Mouse (Mus musculus): ENCODE measurements at regions not wholly inside any gene's neighbourhood (a gene's known extent, or its start where the extent isn't known, plus 50 kb on each side); places are given as distances from the start of the nearest gene placed in this dataset.

DNA sequence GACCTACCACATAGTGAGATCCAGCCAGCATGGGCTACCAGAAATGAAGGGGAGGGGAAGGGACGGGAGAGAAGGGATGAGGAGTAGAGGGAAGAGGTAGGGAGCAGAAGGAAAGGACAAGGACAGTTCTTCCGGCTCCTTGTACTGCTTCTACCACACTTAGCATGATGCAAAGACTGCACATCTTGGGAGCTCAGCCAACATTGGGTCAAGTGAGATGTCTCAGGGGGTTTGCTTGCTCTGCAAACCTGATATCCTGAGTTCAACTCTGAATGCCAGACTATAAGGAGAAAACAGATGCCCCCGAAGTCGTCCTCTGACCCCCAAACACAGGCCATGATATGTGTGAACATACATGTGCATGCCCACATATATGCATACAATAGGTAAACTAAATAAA is 188.4 kb upstream of the Zfp462 start:
- Histone ChIP-seq H3K9ac (no peak overlapping the region), H3K4me3 (ENCODE audit: low read depth, low read length) (no peak overlapping the region), H3K27me3 (ENCODE audit: insufficient read depth, low read length) (no peaks in the 10 kb centered on the region), H3K27ac (ENCODE audit: low read depth, low read length) (no peak overlapping the region), H3K9me3 (ENCODE audit: low read length) (no peaks in the 10 kb centered on the region), H3K36me3 (ENCODE audit: insufficient read depth) (no peaks in the 10 kb centered on the region), H3K4me2 (ENCODE audit: low read depth) (no peak overlapping the region), H3K4me1 (ENCODE audit: insufficient read depth) (no peaks in the 10 kb centered on the region)
- no peak for TF ChIP-seq CTCF (IDR thresholded peaks at IDR 0.05; ENCODE audit: low read depth)
- DNase-seq (no peak), ATAC-seq (no peak)
- 89% methylated on average over 4 of the region's 4 CpGs for WGBS

DNA sequence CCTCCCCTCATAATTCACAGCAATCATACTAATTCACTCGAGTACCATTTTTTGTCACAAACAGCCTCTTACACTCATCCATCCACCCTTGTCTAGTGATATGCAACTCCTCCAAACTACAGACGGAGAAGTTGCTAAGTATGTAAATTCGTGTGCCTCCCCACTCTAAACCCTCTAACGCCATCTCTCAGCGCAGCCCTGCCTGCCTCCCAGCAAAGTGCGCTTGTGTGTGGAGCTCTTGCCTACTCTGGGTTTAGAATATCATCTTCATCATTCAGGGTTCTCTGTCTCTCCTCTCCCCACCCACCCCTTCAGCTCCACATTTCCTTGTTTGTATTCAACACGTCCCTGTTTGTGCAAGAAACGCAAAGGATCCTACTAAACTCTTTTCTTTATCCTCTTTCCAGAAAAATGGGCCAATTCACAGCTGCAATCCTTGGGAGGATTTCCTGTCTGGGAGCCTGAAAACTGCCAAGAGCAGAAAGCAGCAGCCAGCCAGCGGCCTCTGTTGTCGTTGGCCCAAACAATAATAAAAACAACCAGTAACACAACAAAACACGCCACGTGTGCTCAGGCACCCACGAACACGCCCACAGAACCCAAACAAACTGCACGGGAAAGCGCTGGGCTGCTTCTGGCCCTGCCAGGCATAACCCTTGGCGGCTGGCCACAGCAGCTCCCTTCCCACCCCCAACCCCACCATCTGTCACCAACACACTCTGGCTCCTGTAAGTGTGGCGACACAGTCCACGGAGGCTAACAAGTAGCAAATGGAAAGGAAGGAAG is 186.9 kb upstream of the Zfp462 start:
- Histone ChIP-seq H3K9me3 (ENCODE audit: low read length) (no peaks in the 10 kb centered on the region), H3K36me3 (ENCODE audit: insufficient read depth) (no peaks in the 10 kb centered on the region), H3K27ac (ENCODE audit: low read depth, low read length) (peak overlapping the region; percentile 21; the same call in 1 of the 2 replicates), H3K4me3 (ENCODE audit: low read depth, low read length) (0 out of 2 replicates have a peak overlapping the region, but pooled peaks have one; percentile 9), H3K4me2 (ENCODE audit: low read depth) (peak overlapping the region; percentile 42), H3K9ac (peak overlapping the region; percentile 15; the same call in 1 of the 2 replicates), H3K4me1 (ENCODE audit: insufficient read depth) (no peaks in the 10 kb centered on the region), H3K27me3 (ENCODE audit: insufficient read depth, low read length) (no peaks in the 10 kb centered on the region)
- 18% methylated on average over 19 of the region's 19 CpGs for WGBS
- peak; percentile 16; the same call in 1 of the 2 replicates for TF ChIP-seq CTCF (IDR thresholded peaks at IDR 0.05; ENCODE audit: low read depth)
- DNase-seq (peak; percentile 75), ATAC-seq (peak; percentile 90)

DNA sequence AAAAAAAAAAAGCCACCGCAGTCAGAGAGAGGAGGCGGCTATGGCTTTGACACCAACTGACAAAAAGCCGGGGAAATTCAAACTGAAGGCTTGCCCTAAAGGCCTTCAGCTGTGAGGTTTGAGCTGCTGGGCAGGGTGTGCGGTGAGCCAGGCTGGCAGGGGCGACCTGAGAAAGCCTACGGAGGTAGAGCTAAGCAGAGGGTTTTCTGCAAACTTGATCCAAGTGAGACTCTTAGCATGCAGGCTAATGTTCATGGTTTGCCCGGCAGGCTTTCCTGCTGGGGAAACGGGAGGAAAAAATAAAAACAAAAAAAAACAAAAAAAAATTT is 186.4 kb upstream of the Zfp462 start:
- DNase-seq (no peak), ATAC-seq (no peak)
- peak overlapping the region; percentile 15; the same call in 1 of the 2 replicates for H3K9ac ChIP-seq
- 25% methylated on average over 8 of the region's 8 CpGs for WGBS
- no peaks in the 10 kb centered on the region for H3K36me3 ChIP-seq (ENCODE audit: insufficient read depth)
- TF ChIP-seq CTCF (IDR thresholded peaks at IDR 0.05; ENCODE audit: low read depth): no peak
- H3K4me3 ChIP-seq (ENCODE audit: low read depth, low read length): 0 out of 2 replicates have a peak overlapping the region, but pooled peaks have one; percentile 9
- H3K27me3 ChIP-seq (ENCODE audit: insufficient read depth, low read length): no peaks in the 10 kb centered on the region
- H3K9me3 ChIP-seq (ENCODE audit: low read length): no peaks in the 10 kb centered on the region
- no peaks in the 10 kb centered on the region for H3K4me1 ChIP-seq (ENCODE audit: insufficient read depth)
- peak overlapping the region; percentile 42 for H3K4me2 ChIP-seq (ENCODE audit: low read depth)
- no peak overlapping the region for H3K27ac ChIP-seq (ENCODE audit: low read depth, low read length)

DNA sequence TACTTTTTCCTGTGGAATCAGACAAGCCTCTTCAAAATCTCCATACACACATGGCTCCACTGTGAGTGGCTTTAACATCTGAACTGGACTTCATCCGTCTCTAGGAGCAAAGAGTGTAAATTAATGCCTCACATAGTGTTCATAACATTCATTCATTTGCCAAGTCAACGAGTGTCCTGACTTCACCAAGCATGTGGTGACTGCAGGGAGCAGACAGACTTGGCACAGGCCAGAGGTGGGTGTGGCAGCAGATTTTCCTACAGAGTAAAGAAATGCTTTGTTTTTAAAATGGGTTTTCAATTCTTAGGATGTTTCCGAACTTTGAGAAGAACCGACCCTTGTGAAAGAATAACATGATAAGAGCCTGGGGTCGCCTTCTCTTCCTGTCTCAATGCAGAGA is 183.6 kb upstream of the Zfp462 start:
- TF ChIP-seq CTCF (IDR thresholded peaks at IDR 0.05; ENCODE audit: low read depth): no peak
- H3K4me1 ChIP-seq (ENCODE audit: insufficient read depth): no peaks in the 10 kb centered on the region
- H3K36me3 ChIP-seq (ENCODE audit: insufficient read depth): no peaks in the 10 kb centered on the region
- no peaks in the 10 kb centered on the region for H3K27me3 ChIP-seq (ENCODE audit: insufficient read depth, low read length)
- 60% methylated on average over 5 of the region's 5 CpGs for WGBS
- no peak for DNase-seq
- H3K4me2 ChIP-seq (ENCODE audit: low read depth): no peak overlapping the region
- no peak for ATAC-seq
- no peak overlapping the region for H3K9ac ChIP-seq
- no peak overlapping the region for H3K27ac ChIP-seq (ENCODE audit: low read depth, low read length)
- H3K9me3 ChIP-seq (ENCODE audit: low read length): no peaks in the 10 kb centered on the region
- no peak overlapping the region for H3K4me3 ChIP-seq (ENCODE audit: low read depth, low read length)

DNA sequence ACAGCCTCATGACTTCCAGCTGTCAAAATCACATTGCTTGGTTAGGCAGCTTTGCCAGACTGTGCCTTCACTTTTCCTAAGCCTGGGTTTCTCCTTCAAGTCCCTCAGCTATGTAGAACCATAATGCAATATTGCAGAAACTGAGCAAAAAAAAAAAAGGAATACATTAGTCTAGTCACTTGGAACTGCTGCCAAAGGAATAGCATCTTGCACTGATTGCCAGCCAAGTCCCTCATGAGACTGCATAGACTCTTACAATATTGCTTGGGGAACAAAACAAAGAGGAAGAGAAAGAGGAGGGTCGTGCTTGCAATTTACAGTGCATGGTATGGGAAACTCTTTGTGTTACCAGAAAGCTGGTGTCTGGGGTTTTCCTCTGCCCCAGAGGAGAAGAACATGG is 179.8 kb upstream of the Zfp462 start:
- DNase-seq: peak; percentile 77
- ATAC-seq: peak; percentile 66
- Histone ChIP-seq H3K4me3 (ENCODE audit: low read depth, low read length) (no peak overlapping the region), H3K4me2 (ENCODE audit: low read depth) (no peak overlapping the region), H3K9ac (no peak overlapping the region), H3K27me3 (ENCODE audit: insufficient read depth, low read length) (no peaks in the 10 kb centered on the region), H3K36me3 (ENCODE audit: insufficient read depth) (no peaks in the 10 kb centered on the region), H3K27ac (ENCODE audit: low read depth, low read length) (no peak overlapping the region), H3K9me3 (ENCODE audit: low read length) (no peaks in the 10 kb centered on the region), H3K4me1 (ENCODE audit: insufficient read depth) (no peaks in the 10 kb centered on the region)
- WGBS: 22% methylated on average over 1 of the region's 1 CpGs
- TF ChIP-seq CTCF (IDR thresholded peaks at IDR 0.05; ENCODE audit: low read depth): no peak

DNA sequence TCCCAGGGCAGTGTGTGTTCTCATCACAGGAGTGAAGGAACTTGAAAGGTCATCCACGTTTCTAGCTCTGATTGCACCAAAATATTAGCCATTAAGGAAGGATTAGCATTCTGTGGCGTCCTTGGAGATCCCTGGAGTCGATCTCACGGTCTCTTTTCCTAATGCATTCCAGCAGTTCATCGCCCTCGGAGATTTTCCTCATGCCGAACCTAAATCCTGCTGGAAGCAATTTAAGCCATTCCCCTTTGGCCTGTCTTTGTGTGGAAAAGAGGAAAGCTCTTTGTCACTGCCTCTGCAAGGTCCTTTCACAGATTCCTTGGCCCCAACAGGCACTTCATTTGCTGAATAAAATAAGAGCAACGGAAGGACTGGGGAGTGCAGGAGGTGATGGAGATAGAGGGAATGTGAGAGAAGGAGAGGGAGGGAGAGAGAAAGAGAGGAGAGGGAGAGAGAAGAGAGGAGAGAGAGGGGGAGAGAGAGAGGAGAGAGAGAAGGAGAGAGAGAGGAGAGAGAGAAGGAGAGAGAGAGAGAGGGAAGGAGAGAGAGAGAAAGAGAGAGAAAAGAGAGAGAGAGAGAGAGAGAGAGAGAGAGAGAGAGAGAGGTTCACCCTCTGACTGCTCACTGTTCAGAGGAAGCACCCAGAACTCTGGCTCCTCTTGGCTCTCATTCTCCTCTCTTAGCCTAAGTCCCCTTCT is 177.2 kb upstream of the Zfp462 start:
- WGBS: 22% methylated on average over 8 of the region's 8 CpGs
- ATAC-seq (no peak), DNase-seq (no peak)

DNA sequence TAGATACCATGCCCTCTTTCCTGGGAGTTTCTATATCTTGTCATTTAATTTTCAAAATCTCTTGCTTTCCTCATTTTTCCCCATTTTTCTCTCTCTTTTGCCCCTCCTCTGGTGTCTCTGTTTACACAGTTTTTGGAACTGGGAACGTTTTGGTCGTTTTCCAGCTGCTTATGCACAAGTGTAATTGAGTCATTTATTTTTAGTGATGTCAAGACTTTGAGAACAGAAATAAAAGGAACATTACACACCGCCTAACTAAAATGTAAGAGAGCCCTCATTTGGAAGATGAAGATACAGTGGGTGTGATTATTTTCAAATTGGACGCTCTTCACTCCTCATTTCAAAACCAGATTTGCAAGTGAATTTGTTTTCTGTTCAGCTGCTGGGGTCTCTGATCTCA is 176.0 kb upstream of the Zfp462 start:
- Histone ChIP-seq H3K36me3 (ENCODE audit: insufficient read depth) (no peaks in the 10 kb centered on the region), H3K9ac (no peak overlapping the region), H3K4me3 (ENCODE audit: low read depth, low read length) (no peak overlapping the region), H3K27ac (ENCODE audit: low read depth, low read length) (no peak overlapping the region), H3K27me3 (ENCODE audit: insufficient read depth, low read length) (no peaks in the 10 kb centered on the region), H3K4me2 (ENCODE audit: low read depth) (no peak overlapping the region), H3K4me1 (ENCODE audit: insufficient read depth) (no peaks in the 10 kb centered on the region), H3K9me3 (ENCODE audit: low read length) (no peaks in the 10 kb centered on the region)
- DNase-seq (peak; percentile 46), ATAC-seq (no peak)
- WGBS: 10% methylated on average over 4 of the region's 4 CpGs
- TF ChIP-seq CTCF (IDR thresholded peaks at IDR 0.05; ENCODE audit: low read depth): no peak

More for the DNA sequence above, 177.2 kb upstream of the Zfp462 start:
- no peak for TF ChIP-seq CTCF (IDR thresholded peaks at IDR 0.05; ENCODE audit: low read depth)
- H3K27ac ChIP-seq (ENCODE audit: low read depth, low read length): no peak overlapping the region
- peak overlapping the region; percentile 14; the same call in 1 of the 2 replicates for H3K9ac ChIP-seq
- no peaks in the 10 kb centered on the region for H3K9me3 ChIP-seq (ENCODE audit: low read length)
- no peak overlapping the region for H3K4me2 ChIP-seq (ENCODE audit: low read depth)
- no peak overlapping the region for H3K4me3 ChIP-seq (ENCODE audit: low read depth, low read length)
- no peaks in the 10 kb centered on the region for H3K4me1 ChIP-seq (ENCODE audit: insufficient read depth)
- no peaks in the 10 kb centered on the region for H3K27me3 ChIP-seq (ENCODE audit: insufficient read depth, low read length)
- H3K36me3 ChIP-seq (ENCODE audit: insufficient read depth): no peaks in the 10 kb centered on the region

Measured in forebrain, postnatal 0 days (tissue).